Mouse (Mus musculus) bone marrow macrophage, adult 2 months (primary cell): ENCODE data around the gene Mif.

ENCODE experiments used
- CTCF ChIP-seq: IDR thresholded peaks from 2 replicates; pipeline ENCODE4 v1.5.1; 2012; ENCODE audit warnings: low read depth, mild to moderate bottlenecking, low read length, moderate library complexity
- POLR2A ChIP-seq: IDR thresholded peaks from 2 replicates; pipeline ENCODE4 v1.6.1; 2012; ENCODE audit warnings: mild to moderate bottlenecking, low read depth, low read length, borderline replicate concordance

- TF ChIP-seq CTCF (no peak), POLR2A (no peak)
Measured at GRCm38 (mm10) chr10:75819882-75820281, 40.2 kb downstream of the Mif start.
